Mouse (Mus musculus): ENCODE data around the gene Lbhd2. TPM values are rescaled to one million over a fixed set of nuclear protein-coding genes. Genes with fewer than 3 reads are reported as not detected.

Lbhd2 gene
- polyA plus RNA-seq, 1 experiment from 2014 or later: not detected

DNA sequence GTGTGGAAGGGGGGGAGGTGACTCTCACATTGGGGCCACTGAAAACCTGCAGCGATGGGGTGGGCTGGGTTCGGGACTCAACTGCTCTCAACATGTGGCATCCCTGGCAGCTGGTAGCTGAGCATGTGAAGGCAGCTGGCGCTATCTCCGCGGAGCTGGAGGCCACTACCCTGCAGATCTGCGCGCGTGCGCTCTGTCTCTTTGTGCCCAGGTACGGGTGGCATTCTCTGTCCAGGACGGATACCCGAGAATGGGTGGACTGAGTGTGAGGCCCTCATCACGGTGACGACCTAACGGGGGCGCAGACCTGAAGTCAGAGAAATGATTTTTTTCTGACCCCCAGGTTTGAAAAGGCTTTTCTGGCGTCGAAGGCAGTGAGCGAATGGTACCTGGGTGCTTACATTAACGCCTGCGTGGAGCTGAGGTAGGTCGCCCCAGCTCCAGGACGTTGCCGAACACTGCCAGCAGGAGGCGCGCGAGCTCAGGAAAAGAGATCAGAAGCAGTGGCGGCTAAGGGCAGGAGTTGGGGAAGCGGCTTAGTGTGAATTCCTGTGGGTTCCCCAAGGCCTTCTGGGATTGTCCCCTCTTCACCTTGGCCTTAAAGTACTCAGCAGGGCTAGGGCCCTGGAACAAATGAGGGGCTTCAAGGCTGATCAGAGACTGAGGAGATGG is 19.3 kb downstream of the Lbhd2 start:
- H3K9ac ChIP-seq (ENCODE audit: low read length): no peak overlapping the region
- no peaks in the 10 kb centered on the region for H3K9me3 ChIP-seq (ENCODE audit: control insufficient read depth, low read length)
- H3K4me2 ChIP-seq (ENCODE audit: low read depth, low read length, severe bottlenecking): no peak overlapping the region
- DNase-seq (ENCODE audit: low spot score): peak; percentile 94
- 19% methylated on average over 29 of the region's 29 CpGs for WGBS
- peak; percentile 42; the same call in 1 of the 2 replicates for ATAC-seq (replicated peaks; ENCODE audit: low FRiP score)
- H3K4me3 ChIP-seq (ENCODE audit: low read depth, low read length): no peak overlapping the region
- peaks cover 16% of the 10 kb centered on the region for H3K4me1 ChIP-seq (replicated peaks; ENCODE audit: control insufficient read depth, insufficient read depth, low read length)
- H3K36me3 ChIP-seq (ENCODE audit: control insufficient read depth, insufficient read depth, low read length): no peaks in the 10 kb centered on the region
- H3K27me3 ChIP-seq (ENCODE audit: control insufficient read depth, insufficient read depth, low read length): peaks cover 80% of the 10 kb centered on the region
- H3K27ac ChIP-seq (ENCODE audit: low read depth, low read length): no peak overlapping the region

DNA sequence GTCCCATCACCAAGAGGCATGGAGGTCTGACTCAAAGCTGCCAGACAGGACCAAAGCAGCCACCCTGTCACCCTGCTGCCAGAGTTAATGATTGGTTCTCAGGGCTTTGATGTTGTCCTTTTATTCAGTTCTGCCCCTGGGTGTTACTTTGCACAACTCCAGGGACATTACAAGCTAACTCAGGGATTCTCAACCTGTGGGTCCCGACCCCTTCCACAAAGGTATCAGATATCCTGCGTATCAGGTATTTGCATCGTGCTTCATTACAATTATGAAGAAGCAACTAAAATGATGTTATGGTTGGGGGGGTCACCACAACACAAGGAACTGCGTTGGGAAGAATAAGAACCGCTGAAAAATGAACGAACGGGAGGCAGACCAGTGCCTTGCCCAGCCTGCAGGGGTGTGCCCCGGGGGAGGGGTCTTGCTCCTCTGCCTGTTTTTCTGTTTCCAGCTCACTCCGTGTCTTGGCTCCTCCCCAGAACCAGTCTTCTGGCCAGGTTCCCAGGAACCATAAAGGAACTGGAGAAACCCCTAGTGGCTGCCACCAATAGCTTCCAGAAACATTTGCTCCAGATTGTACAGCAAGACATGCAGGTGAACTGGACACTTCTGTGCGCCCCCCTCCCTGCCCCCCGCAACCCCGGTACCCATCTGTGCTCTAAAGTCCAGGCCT is 21.0 kb downstream of the Lbhd2 start:
- Histone ChIP-seq H3K4me3 (ENCODE audit: low read depth, low read length) (no peak overlapping the region), H3K4me1 (replicated peaks; ENCODE audit: control insufficient read depth, insufficient read depth, low read length) (peaks cover 16% of the 10 kb centered on the region), H3K9ac (ENCODE audit: low read length) (no peak overlapping the region), H3K27me3 (ENCODE audit: control insufficient read depth, insufficient read depth, low read length) (peaks cover 80% of the 10 kb centered on the region), H3K36me3 (ENCODE audit: control insufficient read depth, insufficient read depth, low read length) (no peaks in the 10 kb centered on the region), H3K4me2 (ENCODE audit: low read depth, low read length, severe bottlenecking) (no peak overlapping the region), H3K9me3 (ENCODE audit: control insufficient read depth, low read length) (no peaks in the 10 kb centered on the region), H3K27ac (ENCODE audit: low read depth, low read length) (no peak overlapping the region)
- no peak for DNase-seq (ENCODE audit: low spot score)
- no peak for ATAC-seq (replicated peaks; ENCODE audit: low FRiP score)
- WGBS: 54% methylated on average over 12 of the region's 12 CpGs

- ATAC-seq (replicated peaks; ENCODE audit: low FRiP score) (no peak), DNase-seq (ENCODE audit: low spot score) (no peak)
- H3K9me3 ChIP-seq (ENCODE audit: control insufficient read depth, low read length): no peaks in the 10 kb centered on the region
- no peaks in the 10 kb centered on the region for H3K36me3 ChIP-seq (ENCODE audit: control insufficient read depth, insufficient read depth, low read length)
- H3K4me3 ChIP-seq (ENCODE audit: low read depth, low read length): no peak overlapping the region
- 16% methylated on average over 8 of the region's 8 CpGs for WGBS
- peaks cover 14% of the 10 kb centered on the region for H3K4me1 ChIP-seq (replicated peaks; ENCODE audit: control insufficient read depth, insufficient read depth, low read length)
- no peak overlapping the region for H3K9ac ChIP-seq (ENCODE audit: low read length)
- H3K4me2 ChIP-seq (ENCODE audit: low read depth, low read length, severe bottlenecking): no peak overlapping the region
- peaks cover 72% of the 10 kb centered on the region for H3K27me3 ChIP-seq (ENCODE audit: control insufficient read depth, insufficient read depth, low read length)
- no peak overlapping the region for H3K27ac ChIP-seq (ENCODE audit: low read depth, low read length)
Observed at GRCm38 (mm10) chr12:111428364-111428763, 21.8 kb downstream of the Lbhd2 start.

DNA sequence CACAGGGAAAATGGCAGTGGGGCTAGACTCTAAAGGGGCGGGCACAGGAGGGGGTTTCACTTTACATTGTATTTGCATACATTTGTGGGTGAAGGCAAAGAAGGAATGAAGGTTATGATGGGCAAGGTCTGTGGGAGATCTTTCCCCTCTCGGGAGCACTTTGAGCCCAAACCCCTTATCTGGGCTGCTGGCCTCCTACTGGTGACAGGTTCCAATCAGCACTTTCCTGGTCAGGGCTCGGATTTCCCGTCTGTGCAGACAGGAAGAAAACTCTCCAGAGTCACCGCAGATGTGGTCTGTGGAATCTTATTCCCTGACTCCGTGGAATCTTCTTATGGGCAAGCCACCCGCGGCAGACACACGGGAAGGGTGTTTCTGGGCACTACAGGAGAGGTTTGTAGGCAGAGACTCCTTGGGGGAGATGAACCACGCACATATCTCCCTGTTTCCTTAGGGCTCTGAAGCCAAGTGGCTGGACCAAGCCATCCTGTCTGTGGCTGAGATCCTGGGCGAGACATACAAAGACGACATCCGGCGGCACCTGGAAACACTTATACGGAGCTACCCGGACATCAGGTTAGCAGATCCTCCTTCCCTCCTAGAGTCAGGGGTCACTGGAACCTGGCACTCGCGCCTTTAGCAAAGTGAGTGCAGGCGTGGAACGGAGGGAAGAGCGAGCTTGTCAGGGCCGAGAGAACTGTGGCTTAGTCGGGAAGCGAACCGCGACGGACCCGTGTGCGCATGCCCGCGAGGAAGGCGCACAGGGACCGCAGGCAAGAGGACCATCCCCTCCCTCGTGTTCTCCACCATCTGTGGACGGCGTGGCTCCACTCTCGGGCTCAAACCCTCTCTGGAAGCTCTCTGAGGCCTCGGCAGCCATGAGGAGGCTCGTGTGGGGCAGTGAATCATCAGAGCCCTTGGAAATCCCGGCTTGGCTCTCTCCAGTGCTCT is 22.6 kb downstream of the Lbhd2 start:
- Histone ChIP-seq H3K4me2 (ENCODE audit: low read depth, low read length, severe bottlenecking) (peak overlapping the region; percentile 67), H3K4me1 (replicated peaks; ENCODE audit: control insufficient read depth, insufficient read depth, low read length) (peaks cover 14% of the 10 kb centered on the region), H3K4me3 (ENCODE audit: low read depth, low read length) (peak overlapping the region; percentile 34), H3K27me3 (ENCODE audit: control insufficient read depth, insufficient read depth, low read length) (peaks cover 63% of the 10 kb centered on the region), H3K9ac (ENCODE audit: low read length) (peak overlapping the region; percentile 49), H3K9me3 (ENCODE audit: control insufficient read depth, low read length) (no peaks in the 10 kb centered on the region), H3K36me3 (ENCODE audit: control insufficient read depth, insufficient read depth, low read length) (no peaks in the 10 kb centered on the region), H3K27ac (ENCODE audit: low read depth, low read length) (no peak overlapping the region)
- ATAC-seq (replicated peaks; ENCODE audit: low FRiP score) (no peak; the same call in 1 of the 2 replicates), DNase-seq (ENCODE audit: low spot score) (peak; percentile 74)
- under 1% methylated on average over 39 of the region's 40 CpGs for WGBS

GRCm38 (mm10) chr12:111430049-111430867 is 23.6 kb downstream of the Lbhd2 start:
- Histone ChIP-seq H3K4me2 (ENCODE audit: low read depth, low read length, severe bottlenecking) (peak overlapping the region; percentile 67), H3K27me3 (ENCODE audit: control insufficient read depth, insufficient read depth, low read length) (peaks cover 53% of the 10 kb centered on the region), H3K9ac (ENCODE audit: low read length) (no peak overlapping the region), H3K36me3 (ENCODE audit: control insufficient read depth, insufficient read depth, low read length) (no peaks in the 10 kb centered on the region), H3K4me1 (replicated peaks; ENCODE audit: control insufficient read depth, insufficient read depth, low read length) (peaks cover 14% of the 10 kb centered on the region), H3K9me3 (ENCODE audit: control insufficient read depth, low read length) (no peaks in the 10 kb centered on the region), H3K27ac (ENCODE audit: low read depth, low read length) (no peak overlapping the region), H3K4me3 (ENCODE audit: low read depth, low read length) (peak overlapping the region; percentile 34)
- ATAC-seq (replicated peaks; ENCODE audit: low FRiP score) (no peak), DNase-seq (ENCODE audit: low spot score) (no peak)
- 11% methylated on average over 27 of the region's 27 CpGs for WGBS

DNA sequence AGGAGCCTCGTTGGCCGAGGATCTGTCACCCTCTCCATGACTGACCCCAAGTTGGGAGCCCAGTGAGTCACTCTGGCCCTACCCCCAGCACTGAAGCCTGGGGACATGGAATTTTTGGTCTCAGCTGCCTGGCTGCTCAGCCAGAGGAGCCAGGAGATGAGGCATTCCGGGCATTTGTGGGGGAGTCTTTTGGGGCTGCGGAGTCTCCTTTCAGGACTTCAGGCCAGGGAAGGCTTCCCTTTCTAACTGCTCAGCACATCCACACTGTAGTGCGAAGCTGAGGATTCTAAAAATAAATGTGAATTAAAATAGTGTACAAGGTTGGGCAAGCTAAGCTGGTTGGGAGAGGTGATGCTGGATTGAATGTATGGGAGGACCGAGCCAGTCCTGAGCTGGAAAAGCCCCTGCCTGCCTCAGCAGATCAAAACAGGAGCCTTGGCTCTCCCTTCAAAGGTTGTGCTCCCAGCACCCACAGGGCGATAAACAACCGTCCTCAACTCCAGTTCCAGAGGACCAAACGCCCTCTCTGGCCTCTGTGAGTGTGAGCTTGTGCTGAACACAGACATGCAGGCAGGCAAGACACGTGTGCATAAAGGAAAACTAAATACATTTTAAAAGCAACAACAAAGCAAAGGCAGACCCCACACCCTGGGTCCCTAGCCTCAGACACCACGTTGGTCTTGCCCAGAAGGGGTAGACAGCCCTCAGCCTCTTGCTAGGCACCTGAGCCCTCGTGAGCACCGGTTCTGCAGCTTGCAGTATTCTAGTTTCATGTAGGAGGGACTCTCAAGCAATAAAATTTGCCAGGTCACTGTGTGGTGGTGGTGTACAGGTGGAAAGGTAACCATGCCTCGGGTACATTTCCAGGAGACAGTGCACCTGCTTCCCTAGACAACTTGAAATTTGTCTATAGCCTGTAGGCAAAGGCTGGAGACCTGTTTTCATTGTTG is 24.5 kb downstream of the Lbhd2 start:
- Histone ChIP-seq H3K4me2 (ENCODE audit: low read depth, low read length, severe bottlenecking) (no peak overlapping the region), H3K4me3 (ENCODE audit: low read depth, low read length) (no peak overlapping the region), H3K27ac (ENCODE audit: low read depth, low read length) (no peak overlapping the region), H3K36me3 (ENCODE audit: control insufficient read depth, insufficient read depth, low read length) (no peaks in the 10 kb centered on the region), H3K27me3 (ENCODE audit: control insufficient read depth, insufficient read depth, low read length) (peaks cover 46% of the 10 kb centered on the region), H3K4me1 (replicated peaks; ENCODE audit: control insufficient read depth, insufficient read depth, low read length) (peaks cover 14% of the 10 kb centered on the region), H3K9me3 (ENCODE audit: control insufficient read depth, low read length) (no peaks in the 10 kb centered on the region), H3K9ac (ENCODE audit: low read length) (no peak overlapping the region)
- 26% methylated on average over 14 of the region's 14 CpGs for WGBS
- DNase-seq (ENCODE audit: low spot score): no peak
- no peak for ATAC-seq (replicated peaks; ENCODE audit: low FRiP score)

GRCm38 (mm10) chr12:111432097-111432496 is 25.5 kb downstream of the Lbhd2 start:
- no peak for DNase-seq (ENCODE audit: low spot score)
- 38% methylated on average over 4 of the region's 4 CpGs for WGBS

More at GRCm38 (mm10) chr12:111432097-111432496, 25.5 kb downstream of the Lbhd2 start:
- no peak overlapping the region for H3K27ac ChIP-seq (ENCODE audit: low read depth, low read length)
- peaks cover 14% of the 10 kb centered on the region for H3K4me1 ChIP-seq (replicated peaks; ENCODE audit: control insufficient read depth, insufficient read depth, low read length)
- H3K4me3 ChIP-seq (ENCODE audit: low read depth, low read length): no peak overlapping the region
- H3K27me3 ChIP-seq (ENCODE audit: control insufficient read depth, insufficient read depth, low read length): peaks cover 45% of the 10 kb centered on the region
- H3K4me2 ChIP-seq (ENCODE audit: low read depth, low read length, severe bottlenecking): no peak overlapping the region
- H3K36me3 ChIP-seq (ENCODE audit: control insufficient read depth, insufficient read depth, low read length): no peaks in the 10 kb centered on the region
- no peak for ATAC-seq (replicated peaks; ENCODE audit: low FRiP score)
- no peaks in the 10 kb centered on the region for H3K9me3 ChIP-seq (ENCODE audit: control insufficient read depth, low read length)
- H3K9ac ChIP-seq (ENCODE audit: low read length): no peak overlapping the region
